Mouse (Mus musculus) ES-Bruce4 (cell line): Measurements from ENCODE around the gene Atg2a.

Experiments used
- CTCF ChIP-seq: IDR thresholded peaks from one replicate; pipeline ENCODE4 v1.8.1; 2011; ENCODE audit warnings: low read depth, low read length
- EP300 ChIP-seq: IDR thresholded peaks from 2 replicates; pipeline ENCODE4 v1.6.1; 2011; ENCODE audit warnings: low read depth, low read length; ENCODE audit not compliant: insufficient read depth

- TF ChIP-seq CTCF (no peak), EP300 (no peak)
Measured at GRCm38 (mm10) chr19:6206716-6207115, 34.8 kb upstream of the Atg2a start.
